Mouse (Mus musculus) bone marrow macrophage, adult 2 months (primary cell): ENCODE data around the gene Mras.

Experiments used
- CTCF ChIP-seq: IDR thresholded peaks from 2 replicates; pipeline ENCODE4 v1.5.1; 2012; ENCODE audit warnings: low read depth, mild to moderate bottlenecking, low read length, moderate library complexity
- POLR2A ChIP-seq: IDR thresholded peaks from 2 replicates; pipeline ENCODE4 v1.6.1; 2012; ENCODE audit warnings: mild to moderate bottlenecking, low read depth, low read length, borderline replicate concordance

DNA sequence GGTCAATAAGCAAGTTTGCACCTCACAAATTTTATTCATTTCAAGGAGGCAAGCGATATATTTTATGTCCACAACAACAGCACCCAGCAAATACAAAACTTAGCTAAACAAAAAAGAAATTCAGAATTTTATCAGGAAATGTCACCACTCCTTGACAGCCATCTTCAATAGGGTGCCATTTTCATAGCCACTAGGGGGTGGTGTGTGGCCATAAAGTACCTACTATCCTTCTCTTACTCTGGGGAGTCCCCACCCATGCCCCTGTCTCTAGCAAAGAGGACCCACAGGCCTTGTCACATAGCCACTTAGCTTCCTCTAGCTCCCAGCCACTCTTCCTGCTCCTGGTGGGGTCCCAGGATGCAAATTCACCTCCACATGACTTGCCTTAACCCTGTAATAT lies 98.0 kb downstream of the Mras start:
- TF ChIP-seq POLR2A: no peak
- no peak for TF ChIP-seq CTCF
